ENCODE assay signal across 23 mouse cellular contexts in the genomic region with DNA sequence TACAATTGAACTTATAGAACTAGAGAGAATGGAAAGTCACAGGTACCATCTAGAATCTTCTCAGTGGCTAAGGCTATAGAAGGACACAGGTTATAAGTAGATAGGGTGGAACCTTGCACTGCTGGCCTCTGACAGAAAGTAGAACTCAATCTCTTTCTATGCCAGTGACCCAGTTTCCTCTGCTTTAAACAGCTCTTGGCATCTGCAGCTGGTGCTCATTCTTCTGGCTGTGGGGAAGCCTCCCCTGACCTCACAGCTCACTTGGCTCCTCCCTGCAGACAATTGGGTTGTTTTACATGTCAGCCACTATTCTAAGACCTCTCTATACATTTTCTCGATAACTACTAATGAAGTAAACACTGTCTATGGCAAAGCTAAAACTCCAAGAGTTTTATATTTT. TPM values are rescaled to one million over a fixed set of nuclear protein-coding genes. Genes with fewer than 3 reads are reported as not detected.
DNase-seq lines count a peak whose midpoint lies in the region; ATAC-seq lines count a peak whose summit lies in the region.
"Had no signal": no experiment of that assay in that cellular context is flagged by ENCODE, and none has a peak within 500 bp of the region (broad histone marks: within the 10 kb centered on the region; RNA-seq: fewer than 3 reads in every experiment).

No protein-coding gene starts in this region.

- H3K27ac ChIP-seq in intestine, embryonic 15.5 days, result no peak overlapping the region
- H3K27ac ChIP-seq: forebrain, embryonic 15.5 days; heart, embryonic 15.5 days; hindbrain, embryonic 10.5 days; hindbrain, postnatal 0 days; layer of hippocampus, adult 2 months; macrophage; midbrain, embryonic 10.5 days had no signal

- DNase-seq in adrenal gland, adult (ENCODE audit: inconsistent age in 2 of 2, low spot score in 1 of 2), result peak; percentile 38 to 80
- DNase-seq in adrenal gland, adult 2 months, result no peak
- DNase-seq in heart, adult 11 months, result peak; percentile 87
- no peak for DNase-seq in heart, postnatal 4 days
- peak; percentile 34 for DNase-seq in retina, embryonic 14.5 days (ENCODE audit: low spot score)
- peak; percentile 69 for DNase-seq in thymus, postnatal 14 days
- no peak for DNase-seq in urinary bladder, postnatal 10 days (ENCODE audit: low spot score)
- DNase-seq: cerebellum, adult 9-10 months; kidney, adult 11 months; kidney, postnatal 14 days; liver; lung, adult 2 months; right cerebral cortex, adult 18-20 months had no signal

- no peaks in the 10 kb centered on the region for H3K27me3 ChIP-seq in intestine, embryonic 15.5 days (replicated peaks)
- H3K27me3 ChIP-seq: forebrain, embryonic 15.5 days; heart, embryonic 15.5 days had no signal

- no peak overlapping the region for H3K4me2 ChIP-seq in intestine, embryonic 15.5 days (replicated peaks)
- H3K4me2 ChIP-seq: forebrain, embryonic 15.5 days; heart, embryonic 15.5 days had no signal

- H3K4me1 ChIP-seq in intestine, embryonic 15.5 days (replicated peaks), result no peaks in the 10 kb centered on the region
- H3K4me1 ChIP-seq: hindbrain, embryonic 10.5 days; midbrain, embryonic 10.5 days had no signal

- H3K4me3 ChIP-seq in intestine, embryonic 15.5 days (replicated peaks), result no peak overlapping the region
- H3K4me3 ChIP-seq: forebrain, embryonic 15.5 days; heart, embryonic 15.5 days; hindbrain, embryonic 10.5 days; layer of hippocampus, adult 2 months; midbrain, embryonic 10.5 days had no signal

- no peak overlapping the region for H3K9ac ChIP-seq in intestine, embryonic 15.5 days
- H3K9ac ChIP-seq: forebrain, embryonic 15.5 days; heart, embryonic 15.5 days had no signal

- H3K36me3 ChIP-seq in intestine, embryonic 15.5 days, result no peaks in the 10 kb centered on the region
- H3K36me3 ChIP-seq: forebrain, embryonic 15.5 days; heart, embryonic 15.5 days; hindbrain, embryonic 10.5 days; midbrain, embryonic 10.5 days had no signal

- WGBS in intestine, embryonic 15.5 days, result 82% methylated on average over 1 of the region's 1 CpGs

- no peaks in the 10 kb centered on the region for H3K9me3 ChIP-seq in intestine, embryonic 15.5 days
- H3K9me3 ChIP-seq: forebrain, embryonic 15.5 days; heart, embryonic 15.5 days; hindbrain, embryonic 10.5 days; midbrain, embryonic 10.5 days had no signal

- no peak for ATAC-seq in intestine, embryonic 15.5 days
- ATAC-seq: activated CD4-positive, CD25-positive, alpha-beta regulatory T cell, adult 4 months; CD4-positive, CD25-positive, alpha-beta regulatory T cell, adult 4 months; forebrain, embryonic 15.5 days; hindbrain, postnatal 0 days had no signal

RNA-seq across cellular contexts. Expression of a gene that starts 17.8 kb away (rescaled TPM):
- 1,000 to 10,000 TPM; 1,986 to 2,305 TPM for total RNA-seq in adrenal gland, adult 2 months (2021)
- 10,930 and 16,655 TPM in 2 replicates for polyA plus RNA-seq in adrenal gland, adult 2 months (2012; rRNA removed)
- 10 to 100 TPM; 76.0 to 80.9 TPM for total RNA-seq in heart, postnatal 4 days (2021)
- polyA plus RNA-seq in intestine, embryonic 15.5 days (2015; fragmentation: Nextera tagmentation; extraction: Ambion mirVana), result 78.0 and 89.6 TPM in 2 replicates

Comparison
In these comparisons a context has a peak if more than half of its experiments do, and no peak if none do; other contexts are left out.
1. DNase-seq: peak in adrenal gland, adult (2 of 2), heart, adult 11 months (single experiment), retina, embryonic 14.5 days (single experiment) and thymus, postnatal 14 days (single experiment); none in adrenal gland, adult 2 months (single experiment), heart, postnatal 4 days (single experiment) and urinary bladder, postnatal 10 days (single experiment).
2. RNA of a gene that starts 17.8 kb away (total RNA-seq): 1,986 to 2,305 TPM in adrenal gland, adult 2 months; 76.0 to 80.9 TPM in heart, postnatal 4 days; every median in the first group is over 10 times any median in the second.